Mouse (Mus musculus): ENCODE measurements around the gene Stk11ip.

Gene Stk11ip

DNA sequence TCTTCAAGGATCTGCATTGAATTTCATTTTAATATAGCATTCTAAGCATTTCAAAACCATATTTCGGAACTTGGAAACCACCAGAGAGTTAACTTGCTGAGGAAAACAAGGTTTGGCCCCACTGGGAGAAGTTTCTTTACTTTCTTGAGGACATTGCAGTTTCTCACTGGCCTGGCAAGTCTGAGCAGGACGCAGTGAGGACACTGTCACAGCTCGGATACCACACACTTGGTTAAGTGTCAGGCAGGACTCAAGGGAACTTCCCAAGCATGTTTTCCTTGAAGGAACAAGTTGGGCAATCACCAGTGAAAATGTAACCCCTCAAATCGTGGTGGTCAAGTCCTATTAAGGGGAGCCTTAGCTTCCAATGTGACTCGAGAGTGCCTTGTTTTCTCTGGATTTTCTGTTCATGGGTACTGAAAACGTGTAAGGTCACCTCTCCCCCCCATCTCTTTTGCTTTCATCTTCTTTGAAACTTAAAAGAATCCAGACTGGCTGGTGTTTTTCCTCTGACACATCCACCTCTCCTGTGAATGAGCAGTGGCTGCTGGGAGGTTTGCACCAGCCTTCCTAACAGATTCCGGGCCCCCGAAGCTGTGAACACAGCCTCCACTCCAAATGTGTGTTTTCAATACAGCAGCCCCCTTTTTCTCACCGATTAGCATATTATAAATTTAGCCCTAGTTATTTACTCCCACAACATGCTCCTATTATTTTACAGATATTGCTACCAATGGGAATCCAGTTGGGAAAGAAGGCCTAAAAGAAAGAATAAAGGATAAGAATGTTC lies 16.9 kb upstream of the Stk11ip start:
- no peak for DNase-seq

DNA sequence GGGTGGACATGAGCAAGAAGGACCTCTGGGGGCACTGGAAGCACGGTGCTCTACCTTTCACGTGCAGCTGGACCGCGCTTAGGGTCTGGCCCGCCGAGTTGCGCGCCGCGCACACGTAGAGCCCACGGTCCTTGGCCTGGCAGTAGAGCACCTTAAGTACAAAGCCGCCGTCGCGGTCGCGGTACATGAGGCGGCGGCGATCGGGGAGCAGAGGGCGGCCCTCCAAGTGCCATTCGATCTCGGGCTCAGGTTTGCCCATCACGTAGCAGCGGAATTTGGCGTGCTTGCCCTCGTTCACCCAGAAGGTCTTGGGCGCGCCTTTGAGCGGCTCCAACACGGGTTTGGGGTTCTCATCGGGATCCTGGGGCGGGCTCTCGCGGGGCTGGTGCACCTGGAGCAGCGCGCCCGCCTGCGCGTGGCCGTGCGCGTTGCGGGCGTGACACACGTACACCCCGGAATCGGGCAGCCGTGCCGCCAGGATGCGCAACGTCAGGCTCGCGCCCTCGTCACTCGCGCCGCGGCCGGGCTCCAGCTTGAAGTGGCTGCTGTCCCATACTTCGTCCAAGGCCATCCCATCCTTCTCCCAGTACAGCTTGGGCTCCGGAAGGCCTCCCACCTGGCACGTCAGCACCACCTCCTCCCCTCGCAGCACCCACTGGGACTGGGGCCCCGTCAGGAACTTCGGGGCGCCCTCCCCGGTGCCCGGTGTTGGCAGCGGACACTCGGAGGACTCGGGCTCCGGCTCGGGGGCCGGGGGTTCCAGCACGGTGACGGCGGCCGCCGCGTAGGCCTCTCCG lies 16.0 kb upstream of the Stk11ip start:
- peak; percentile 79 for DNase-seq

DNA sequence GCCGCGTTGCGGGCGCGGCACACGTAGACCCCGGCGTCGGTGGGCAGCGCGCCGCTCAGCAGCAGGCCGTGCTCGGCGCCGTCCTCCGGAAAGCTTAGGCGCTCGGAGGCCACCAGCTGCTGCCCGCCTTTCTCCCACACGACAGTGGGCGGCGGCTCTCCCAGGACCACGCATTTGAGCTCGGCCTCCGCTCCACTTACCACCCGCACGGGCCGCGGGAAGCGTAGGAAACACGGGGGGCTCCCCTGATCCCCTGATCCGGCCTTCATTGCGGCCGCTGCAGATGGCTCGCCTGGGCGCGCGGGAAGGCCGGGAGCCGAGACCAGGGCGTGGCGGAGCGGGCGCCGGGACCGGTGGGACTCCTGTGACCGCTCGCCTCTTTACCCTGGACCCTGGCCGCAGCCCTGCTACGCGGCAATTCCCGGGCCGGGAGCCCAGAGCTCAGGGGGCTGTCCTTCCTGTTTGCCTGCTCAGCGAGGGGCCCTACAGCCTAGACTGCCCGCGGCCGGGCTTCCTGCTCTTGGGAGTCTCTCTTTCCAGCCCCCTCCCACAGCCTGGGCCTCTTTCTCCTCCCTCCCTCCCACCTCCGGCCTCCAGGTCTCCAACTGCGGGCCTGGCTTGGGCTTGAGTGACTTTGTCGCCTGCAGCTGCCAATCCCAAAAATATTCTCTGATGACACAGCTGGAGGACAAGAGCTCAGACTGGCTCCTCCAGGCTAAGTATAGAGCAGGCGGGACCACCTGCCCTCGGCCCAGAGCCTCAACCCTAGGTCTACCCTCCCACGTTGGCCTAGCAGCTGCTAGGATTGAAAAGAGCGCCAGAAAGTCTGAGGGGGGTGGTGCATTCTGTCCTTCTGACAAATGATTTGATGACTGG lies 15.1 kb upstream of the Stk11ip start, which contains the start of gene Obsl1:
TSS of gene Obsl1 (minus strand) at position 497 of the 876 bp plus-strand sequence.
- DNase-seq, result peak; percentile 67

DNA sequence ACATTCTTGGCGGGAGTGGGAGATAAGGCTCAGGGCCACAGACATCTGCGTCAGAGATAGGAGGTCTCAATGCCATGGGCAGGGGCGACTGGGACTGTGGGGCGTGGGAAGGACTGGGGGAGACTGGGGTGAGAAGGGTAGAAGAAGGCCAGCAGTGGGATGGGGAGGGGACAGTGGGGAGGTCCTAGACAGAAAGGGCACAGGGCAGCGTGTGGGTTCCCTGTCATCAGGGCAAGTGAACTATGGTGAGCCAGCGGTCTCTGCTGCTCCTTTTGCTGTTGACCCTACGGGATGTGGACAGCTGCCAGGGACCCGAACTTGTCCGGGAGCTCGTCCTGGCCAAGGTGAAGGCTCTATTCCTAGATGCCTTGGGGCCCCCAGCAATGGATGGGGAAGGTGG lies 14.3 kb upstream of the Stk11ip start, which contains the start of gene Inha:
TSS of gene Inha (plus strand) at position 72 of the 400 bp plus-strand sequence.
- no peak for DNase-seq

DNA sequence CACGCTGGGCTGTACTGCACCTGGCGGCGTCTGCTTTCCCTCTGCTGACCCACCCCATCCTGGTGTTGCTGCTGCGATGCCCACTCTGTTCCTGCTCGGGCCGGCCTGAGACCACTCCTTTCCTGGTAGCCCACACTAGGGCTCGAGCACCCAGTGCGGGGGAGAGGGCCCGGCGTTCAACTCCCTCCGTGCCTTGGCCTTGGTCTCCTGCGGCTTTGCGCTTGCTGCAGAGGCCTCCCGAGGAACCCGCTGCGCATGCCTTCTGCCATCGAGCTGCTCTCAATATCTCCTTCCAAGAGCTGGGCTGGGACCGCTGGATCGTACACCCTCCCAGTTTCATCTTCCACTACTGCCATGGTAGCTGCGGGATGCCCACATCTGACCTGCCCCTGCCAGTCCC lies 11.7 kb upstream of the Stk11ip start:
- no peak for DNase-seq

DNA sequence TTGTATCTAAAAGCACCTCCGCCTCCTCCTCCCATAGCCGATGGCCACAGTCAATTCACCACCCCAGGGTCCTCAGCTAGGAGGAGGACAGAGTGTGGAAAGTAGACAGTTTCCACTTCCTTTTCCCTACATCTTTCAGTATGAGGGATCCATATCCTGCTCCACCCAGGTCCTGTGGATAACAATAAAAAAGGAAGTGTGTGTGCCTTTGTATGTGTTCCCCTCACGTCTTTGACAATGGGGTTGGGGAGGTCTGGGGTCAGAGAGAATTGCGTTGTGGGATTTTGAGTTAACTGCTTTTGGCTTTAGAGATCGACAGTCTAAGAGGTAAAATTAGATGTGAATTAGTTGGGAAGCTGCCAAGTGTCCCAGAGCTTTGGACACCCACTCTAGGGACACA lies 11.2 kb upstream of the Stk11ip start:
- DNase-seq, result no peak

DNA sequence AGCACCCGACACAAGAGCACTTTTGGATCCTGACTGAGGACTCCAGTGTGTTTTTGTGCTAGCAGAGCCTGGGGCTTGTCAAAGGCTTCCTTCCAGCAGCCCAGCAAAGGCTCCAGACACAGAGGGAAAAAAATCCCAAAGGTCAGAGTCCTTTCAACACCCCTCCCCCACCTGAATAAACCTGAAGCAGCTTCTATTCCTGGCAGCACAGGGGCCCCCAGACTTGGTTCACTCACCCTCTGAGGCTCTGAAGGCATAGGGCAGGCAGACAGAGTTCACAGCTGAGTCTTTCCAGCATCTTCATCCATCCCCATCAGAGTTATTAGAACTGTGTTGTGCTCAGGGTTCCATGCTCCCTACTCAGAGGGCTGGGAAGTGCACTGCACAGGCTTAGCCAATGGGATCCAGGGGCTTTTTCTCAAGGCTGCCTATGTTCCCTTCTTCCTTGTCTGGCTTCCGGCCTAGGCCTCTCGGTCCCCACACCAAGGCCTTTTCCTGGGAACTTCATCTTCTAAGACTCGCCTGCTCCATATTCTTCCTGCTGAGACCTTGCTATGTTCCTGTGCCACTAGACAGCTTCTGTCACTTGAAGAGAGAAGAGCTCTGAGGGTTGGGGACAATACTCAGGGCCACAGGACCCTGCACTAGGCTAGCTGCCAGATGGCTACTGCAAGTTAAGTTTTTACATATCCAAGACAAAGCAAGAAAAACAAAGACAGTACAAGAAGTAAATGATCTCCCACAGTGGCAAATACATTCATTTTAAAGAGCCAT lies 9.7 kb upstream of the Stk11ip start:
- no peak for DNase-seq

DNA sequence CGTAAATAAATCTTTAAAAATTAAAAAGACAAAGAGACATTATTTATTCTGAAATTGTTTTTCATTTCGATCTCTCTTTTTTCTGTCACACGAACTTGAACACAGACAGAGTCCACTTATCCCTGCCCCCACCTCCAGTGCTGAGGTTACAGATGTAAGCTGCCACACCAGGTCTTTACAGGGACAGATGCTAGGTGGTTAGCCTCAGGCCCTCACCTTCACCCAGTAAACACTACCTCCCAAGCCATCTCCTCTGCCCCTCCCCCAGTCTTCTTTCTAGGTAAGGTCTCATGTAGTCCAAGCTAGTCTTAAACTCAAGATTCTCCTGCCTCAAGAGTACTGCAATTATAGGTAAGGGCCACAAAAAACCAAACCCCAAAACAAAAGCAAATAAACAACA lies 8.8 kb upstream of the Stk11ip start:
- DNase-seq, result no peak

DNA sequence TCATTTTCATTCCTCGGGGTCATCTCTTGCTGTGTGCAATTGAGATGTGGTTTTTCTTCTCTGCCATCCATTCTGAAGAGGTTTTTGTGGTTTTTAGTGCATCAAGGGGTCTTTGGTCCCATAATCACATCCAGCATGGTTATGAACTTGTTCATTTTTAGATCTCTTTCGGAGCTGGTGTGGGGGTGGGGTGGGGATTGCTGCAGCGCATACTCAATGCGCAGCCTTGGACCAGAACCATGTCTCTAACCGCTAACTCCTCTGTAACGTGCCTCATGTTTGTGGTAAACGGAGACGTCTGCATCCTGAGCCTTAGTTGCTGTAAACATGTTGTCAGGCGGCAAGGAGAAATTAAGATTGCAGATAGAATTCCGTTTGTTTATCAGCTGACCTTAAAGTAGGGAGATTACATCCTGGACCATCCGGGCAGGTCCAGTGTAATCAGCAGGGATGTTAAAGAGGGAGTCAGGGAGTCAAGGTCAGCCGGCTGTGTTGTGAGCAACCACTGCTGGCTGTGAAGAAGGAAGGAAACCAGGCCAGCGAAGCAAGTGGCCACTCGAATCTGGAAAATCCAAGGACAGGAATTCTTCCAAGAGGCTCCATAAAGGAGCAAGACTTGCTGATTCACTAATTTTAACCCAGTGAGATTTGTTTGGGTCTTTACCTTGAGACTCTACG lies 4.5 kb upstream of the Stk11ip start:
- no peak for DNase-seq

DNA sequence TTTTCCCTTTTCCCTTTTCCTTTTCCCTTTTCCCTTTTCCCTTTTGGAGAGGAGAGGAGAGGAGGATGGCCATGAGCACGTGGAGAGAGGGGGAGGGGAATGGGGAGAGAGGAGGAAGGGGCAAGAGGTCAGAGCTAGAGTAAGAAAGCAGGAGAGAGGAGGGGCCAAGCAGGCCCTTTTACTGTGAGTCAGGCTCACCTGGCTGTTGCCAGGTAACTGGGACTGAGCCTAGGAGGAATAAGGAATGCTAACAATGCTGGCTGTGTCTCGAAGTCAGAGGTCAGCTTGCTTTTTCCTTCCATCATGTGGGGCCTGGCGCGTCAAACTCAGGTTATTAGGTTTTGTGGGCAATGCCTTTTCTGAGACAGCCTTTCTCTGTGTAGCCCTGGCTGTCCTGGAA lies 3.3 kb upstream of the Stk11ip start:
- no peak for DNase-seq

DNA sequence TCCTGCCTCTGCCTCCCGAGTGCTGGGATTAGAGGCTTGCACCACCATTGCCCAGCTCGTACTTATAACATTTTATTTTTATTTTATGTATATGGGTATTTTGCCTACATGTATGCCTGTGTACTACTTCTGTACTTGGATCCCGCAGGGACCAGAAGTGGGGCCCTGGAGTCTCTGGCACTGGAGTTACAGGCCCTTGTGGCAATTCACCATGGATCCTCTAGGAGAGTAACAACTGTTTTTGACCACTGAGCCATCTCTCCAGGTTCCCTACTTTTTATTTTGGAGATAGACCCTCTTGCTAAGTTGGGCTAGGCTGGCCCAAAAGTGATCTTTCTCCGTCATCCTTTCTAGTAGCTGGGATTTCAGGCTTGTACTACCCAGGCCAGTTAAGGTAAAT lies 2.9 kb upstream of the Stk11ip start:
- DNase-seq, result no peak

DNA sequence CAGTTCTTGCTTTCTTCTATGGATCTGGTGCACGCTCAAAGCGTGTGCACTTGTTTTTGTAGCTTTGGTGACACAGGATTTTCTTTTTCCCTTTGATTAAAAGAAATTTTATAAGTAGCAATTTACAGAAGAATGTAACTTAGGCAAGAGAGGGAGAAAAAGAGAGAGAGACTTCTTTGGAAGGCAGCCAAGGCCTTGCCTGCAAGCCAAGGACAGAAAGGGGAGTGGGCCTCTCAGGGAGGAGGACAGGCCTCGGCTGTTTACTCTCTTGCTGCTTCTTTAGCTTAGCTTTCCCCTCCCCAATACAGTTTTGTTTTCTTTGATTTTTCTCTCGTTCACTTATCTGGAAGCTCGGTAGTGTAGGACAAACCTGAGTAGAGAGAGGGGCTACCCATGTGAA lies 1.8 kb upstream of the Stk11ip start:
- DNase-seq, result no peak

DNA sequence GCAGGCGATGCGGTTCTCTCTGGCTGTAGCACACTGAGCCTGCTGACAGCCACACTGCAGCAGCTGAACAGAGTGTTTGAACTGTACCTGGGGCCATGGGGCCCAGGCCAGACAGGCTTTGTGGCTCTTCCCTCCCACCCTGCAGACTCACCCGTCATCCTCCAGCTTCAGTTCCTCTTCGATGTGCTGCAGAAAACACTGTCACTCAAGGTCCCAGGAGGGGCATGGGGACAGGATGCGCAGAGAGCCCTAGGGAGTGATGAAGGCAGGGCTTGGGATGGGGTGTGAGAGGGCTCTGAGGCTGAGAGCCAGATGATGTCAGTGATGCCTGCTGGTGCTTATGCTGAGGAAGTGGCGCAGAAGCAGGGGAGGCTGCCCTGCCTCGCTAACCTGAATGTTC lies 3.4 kb downstream of the Stk11ip start:
- no peak for DNase-seq

DNA sequence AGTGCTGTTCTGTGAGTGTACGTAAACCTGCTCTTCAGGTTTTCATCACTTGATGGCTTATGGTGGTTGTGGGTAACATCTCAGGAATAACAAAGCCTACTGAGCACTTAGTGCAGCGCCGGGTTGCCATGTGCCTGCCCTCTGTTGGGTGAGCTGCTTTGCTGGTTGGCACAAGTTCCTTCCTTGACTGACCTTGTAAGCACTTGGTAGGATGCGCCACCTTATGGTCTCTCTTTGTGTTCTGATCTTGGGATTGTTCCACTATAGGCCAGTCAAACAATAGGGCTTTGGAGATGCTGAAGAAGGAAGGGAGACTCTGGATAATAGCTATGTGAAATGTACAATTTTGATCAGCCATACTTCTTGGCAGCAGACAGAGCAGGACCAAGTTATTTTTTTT lies 9.2 kb downstream of the Stk11ip start:
- DNase-seq, result no peak

DNA sequence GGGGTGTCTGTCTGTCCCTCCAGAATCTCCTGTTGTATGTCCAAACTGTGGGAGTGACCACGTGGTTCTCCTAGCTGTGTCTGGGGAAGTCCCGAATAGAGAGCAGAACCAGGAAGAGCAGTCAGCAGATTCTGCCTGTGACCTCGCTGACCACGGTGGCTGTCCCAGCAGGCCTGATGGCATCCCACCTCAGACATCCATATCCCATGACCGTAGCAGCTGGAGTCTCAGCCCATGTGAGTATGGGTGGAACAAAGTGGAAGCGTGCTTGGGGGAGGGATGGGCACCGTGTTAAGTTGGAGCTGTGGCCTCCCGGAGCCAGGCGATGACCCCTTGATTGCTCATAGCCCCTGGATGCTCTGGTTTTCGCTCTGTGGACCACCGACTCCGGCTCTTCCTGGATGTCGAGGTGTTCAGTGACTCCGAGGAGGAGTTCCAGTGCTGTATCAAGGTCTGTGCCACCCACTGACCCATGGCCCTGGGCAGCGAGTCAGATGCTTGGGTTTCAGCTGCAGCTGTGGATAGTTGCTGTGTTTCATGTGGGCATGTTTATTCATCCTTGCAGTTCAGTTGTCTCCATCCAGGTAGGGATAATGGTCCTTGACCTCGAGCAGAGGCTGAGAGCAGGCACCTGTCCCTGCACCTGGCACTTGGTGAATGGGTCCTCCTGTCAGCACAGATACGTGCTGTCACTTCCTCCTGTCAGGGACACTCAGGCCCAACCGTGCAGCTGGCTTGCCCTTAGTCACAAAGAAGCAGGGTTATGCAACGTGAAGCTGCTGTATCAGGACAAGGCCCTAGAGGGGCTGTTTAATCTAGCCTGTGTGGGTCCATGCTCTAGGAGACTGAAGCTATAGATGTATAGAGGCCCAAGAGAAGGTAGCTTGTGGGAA lies 11.2 kb downstream of the Stk11ip start:
- DNase-seq, result no peak

DNA sequence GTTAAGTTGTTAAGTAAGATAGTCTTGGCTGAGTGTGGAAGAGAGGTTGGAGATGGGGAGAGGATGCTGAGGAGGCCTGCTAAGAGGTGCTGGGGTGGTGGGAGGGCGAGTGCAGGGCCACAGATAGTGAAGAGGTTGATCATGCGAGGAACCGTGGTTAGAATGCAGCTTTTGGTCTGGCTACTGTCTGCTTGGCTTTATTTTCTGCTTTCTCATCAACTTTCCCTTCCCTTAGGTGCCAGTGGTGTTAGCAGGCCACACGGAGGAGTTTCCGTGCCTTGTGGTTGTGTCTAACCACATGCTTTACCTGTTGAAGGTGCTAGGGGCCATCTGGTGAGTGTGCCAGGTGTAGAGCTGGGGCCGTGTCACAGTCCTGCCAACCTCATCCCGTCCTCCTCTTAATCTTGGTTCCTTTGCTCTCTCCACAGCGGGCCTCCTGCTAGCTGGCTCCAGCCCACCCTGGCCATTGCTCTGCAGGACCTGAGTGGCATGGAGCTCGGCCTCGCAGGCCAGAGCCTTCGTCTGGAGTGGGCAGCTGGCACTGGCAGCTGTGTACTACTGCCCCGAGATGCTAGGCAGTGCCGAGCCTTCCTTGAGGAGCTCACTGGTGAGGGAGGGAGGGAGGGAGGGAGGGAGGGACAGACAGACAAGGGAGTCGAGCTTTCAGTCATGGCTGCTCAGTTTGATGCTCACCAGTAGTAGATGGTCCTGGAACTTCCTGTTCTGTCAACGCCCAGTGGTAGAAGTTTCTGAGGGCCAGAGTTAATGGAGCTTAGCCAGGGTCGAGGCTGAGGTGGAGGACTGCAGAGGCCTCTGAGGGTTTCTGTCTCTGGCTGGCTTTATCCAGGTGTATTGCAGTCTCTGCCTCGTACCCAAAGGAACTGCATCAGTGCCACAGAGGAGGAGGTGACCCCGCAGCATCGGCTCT lies 12.3 kb downstream of the Stk11ip start:
- DNase-seq, result no peak

DNA sequence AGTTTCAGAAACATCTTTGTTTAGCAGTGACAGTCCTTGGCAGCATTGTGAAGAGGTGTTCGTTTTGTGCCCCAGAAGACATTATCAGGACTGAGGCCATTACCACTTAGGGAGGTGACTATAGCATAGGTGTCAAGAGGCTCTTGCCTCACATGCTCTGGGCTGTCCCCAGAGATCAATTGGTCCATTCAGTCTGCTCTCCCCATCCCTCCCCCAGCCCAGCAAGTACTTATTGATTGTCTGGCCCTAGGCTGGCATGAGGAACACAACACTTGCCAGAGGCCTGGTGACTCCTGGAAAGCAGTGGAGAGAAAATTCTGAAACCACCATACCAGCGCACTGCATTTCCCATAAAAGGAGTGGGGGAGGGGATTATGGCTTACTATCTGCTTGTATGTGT lies 16.3 kb downstream of the Stk11ip start:
- no peak for DNase-seq

DNA sequence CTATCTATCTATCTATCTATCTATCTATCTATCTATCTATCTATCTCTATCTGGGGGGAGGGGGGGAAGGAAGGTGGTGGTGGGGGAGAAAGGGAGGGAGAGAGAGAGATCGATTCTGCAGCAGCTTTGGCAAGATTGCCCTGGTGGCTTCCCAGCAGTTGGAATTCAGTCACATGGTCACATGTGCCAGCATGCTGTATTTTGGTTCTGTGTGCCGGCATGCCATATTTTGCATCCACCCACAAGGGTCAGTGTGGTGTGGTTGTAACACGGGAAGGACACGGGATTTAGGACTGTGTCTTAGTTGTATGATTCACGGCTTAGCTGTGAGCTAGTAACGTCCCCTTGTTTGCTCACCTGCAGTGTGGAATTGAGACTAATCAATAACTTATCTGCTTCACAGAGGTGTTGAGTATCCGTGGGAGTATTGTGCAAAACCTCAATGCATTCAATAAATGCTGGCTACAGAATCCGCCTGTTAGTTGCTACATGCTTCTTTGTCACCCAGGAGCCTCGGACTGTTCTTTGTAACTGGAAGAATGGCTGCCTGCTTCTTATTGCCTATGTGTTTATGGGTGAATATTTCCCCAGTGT lies 17.4 kb downstream of the Stk11ip start:
- DNase-seq, result no peak

DNA sequence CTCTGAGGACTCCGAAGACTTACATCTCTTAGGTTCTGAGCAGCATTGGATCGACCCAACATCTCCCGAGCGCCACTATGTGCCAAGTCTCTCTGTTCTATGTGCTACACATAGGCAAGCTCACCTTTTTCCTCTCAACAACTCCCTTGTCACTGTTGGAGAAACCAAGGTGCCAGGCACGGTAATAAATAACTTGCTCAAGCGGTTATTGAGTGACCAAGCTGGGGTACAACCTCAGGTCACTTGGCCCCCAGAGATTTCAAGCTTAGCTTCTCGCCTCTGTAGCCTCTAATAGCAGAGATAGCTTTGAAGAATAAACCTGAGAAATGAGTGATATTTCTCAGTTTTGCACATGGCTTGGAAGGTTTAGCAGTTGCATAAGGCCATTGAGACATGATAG lies 20.2 kb downstream of the Stk11ip start:
- no peak for DNase-seq

Data from right cerebral cortex, postnatal 4 days (tissue).